Mouse (Mus musculus): Measurements from ENCODE around the gene Ypel2. TPM values are rescaled to one million over a fixed set of nuclear protein-coding genes. Genes with fewer than 3 reads are reported as not detected.

Ypel2 gene
- polyA plus RNA-seq, 1 experiment from 2014 or later = 9.5 TPM

DNA sequence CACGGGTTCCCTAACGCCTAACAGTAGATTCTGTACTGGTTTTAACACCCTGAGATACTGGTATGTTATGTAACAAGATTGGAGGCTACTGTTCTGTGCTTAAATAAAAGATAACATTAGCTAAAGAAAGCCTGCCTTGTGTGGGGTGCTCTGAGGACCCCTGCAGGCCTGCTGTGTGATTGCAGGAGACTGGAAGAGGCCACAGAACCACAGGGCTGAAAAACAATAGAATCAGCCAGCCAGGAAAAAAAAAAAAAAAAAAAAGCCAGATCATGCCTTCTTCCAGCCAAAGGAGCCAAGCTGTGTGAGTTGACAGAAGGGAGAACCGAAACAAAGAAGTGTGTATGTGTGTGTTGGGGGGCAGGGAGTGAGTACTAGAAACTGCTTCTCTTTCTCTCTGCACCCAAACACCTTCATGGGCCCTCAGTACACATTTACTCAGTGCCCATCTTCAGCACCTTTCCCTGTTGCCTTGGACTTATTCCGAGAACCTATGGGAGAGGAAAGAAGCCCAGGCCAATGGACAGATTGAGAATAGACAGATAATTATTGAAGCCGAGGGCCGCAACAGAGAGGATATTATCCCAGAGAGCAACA, 2.2 kb upstream of the Ypel2 start:
- peak; percentile 75 for DNase-seq (ENCODE audit: low spot score)

DNA sequence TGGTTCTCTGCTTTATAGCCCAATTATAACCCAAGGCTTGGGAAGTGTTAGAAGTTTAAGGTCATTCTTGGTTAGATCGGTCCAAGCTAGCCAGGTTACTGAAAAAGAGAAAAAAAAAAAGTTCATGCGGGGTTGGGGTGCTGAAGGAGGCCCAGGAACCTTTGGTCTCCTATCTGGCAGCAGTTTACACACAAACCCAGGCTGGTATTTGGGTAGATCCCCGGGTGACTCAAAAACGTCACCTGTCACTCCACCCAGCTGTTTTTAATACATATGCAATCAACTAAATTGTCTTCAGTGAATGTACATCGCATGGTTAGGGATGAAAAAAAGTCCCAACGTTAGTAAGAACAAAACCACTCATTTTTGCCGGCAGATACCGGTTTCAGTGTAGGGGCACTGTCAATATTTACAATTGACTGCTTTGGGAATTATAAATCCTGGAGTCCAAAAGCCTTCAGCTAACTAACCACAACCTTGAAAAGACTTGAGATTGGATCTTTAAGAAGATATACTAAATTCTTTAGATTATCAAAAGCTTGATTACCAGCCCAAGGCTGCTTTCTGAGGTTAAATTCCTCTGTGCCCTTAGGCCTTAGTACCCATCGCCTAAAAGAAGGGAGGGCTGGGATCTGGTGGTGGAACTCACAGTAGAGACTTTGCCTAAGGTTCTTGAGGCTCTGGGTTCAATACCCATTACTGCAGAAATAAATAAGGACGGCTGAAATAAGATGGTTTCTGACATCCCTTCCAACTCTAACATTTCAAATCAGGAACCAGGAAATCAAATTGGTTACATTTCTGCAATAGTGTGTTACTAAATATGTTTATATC, 1.5 kb upstream of the Ypel2 start:
- no peak for DNase-seq (ENCODE audit: low spot score)

DNA sequence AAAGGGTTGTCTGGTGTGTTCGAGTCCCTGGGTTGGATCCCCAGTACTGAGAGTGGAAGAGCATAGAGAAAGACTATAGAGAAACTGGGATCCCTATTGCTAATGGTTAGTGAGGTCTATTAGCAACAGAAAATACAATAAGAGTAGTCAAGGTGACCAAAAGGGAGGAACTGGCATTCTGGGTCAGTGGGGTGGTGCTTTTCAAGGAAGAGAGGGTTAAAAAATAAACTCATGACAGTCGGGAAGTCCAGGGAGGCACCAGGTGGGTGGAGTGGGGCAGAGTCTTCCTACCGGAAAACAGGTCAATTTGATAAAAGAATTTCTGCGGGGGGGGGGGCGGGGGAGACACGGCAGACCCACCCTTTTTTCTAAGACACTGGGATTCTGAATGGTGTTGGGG, 823 bp upstream of the Ypel2 start:
- DNase-seq (ENCODE audit: low spot score) = no peak

DNA sequence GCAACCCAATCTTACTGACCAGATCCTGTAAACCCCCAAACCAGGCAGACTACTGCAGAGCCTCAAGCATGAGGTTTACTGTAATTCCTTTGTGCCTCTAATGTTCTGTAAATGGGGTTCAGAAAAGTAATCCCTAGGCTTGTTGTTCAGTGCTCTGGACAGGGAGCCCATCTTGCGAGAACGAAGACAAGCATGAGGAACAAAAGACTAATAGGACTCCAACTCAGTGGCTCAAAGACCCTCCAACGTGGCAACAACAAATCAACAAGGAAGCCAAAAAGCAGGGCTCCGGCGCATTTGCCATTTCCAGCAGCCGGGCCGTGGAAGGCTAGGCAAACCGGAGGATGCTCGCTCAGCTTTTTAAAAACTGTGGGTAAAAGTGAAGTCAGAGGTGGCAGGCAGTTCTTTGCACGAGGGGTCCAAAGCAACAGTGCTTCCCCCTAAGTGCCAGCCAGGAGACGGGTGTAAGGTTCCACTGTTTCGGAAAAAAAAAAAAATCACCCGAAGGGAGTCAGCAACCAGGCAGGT, 982 bp downstream of the Ypel2 start:
- peak; percentile 16 for DNase-seq (ENCODE audit: low spot score)

DNA sequence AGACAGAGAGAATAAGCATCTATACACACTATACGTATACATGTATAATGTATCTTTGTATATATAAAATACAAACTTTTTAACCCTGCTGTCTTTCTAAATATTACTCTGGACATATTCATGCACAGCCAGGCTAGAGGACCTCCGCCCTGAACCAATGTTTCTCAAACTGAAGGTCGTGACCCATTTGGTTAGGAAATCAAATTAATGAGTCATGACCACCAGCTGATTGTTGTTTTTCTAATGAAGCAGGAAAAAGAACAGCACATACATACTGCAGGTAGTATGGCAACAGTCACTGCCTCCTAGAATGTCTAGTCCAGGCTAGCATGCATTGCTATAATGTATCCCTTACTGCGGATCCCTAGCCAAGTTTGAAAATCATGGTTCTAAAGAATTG, 2.3 kb downstream of the Ypel2 start:
- no peak for DNase-seq (ENCODE audit: low spot score)

DNA sequence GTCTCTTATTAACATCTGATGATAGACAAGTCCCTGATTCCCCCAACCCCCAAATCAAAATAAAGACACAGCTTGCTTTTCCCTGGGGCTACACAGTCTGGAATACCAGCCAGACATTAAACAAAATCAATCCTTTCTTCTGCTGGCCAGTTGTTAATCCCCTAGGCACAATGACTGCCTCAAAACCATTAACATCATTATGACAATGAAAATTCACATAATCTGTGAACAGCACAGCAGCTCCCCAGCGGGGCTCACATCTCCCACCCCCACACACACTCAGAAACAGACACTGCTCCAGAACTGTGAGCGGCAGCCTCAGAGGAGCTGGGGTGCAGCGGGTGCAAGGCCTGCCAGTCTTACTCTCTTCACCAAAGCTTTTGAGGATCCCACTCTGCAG, 3.2 kb downstream of the Ypel2 start:
- DNase-seq (ENCODE audit: low spot score) = no peak

DNA sequence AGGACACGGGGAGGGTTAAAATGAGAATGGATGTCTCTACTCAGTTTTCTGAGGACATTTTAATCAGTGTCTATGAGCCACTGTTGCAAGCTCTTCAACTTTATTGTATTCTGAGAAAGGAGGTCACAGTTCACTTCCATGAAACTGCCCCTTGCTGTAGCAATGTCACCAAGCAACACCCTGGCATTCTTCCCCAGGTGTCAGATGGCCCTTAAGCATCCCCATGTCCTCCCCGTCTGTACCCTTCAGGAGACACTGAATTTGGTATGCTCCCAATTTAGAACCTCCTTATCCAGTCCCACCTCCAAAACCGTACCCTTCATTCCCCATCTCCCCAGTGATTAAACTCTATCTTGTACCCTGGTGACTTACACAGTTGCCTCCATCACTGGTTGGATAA, 8.5 kb downstream of the Ypel2 start:
- DNase-seq (ENCODE audit: low spot score) = no peak

DNA sequence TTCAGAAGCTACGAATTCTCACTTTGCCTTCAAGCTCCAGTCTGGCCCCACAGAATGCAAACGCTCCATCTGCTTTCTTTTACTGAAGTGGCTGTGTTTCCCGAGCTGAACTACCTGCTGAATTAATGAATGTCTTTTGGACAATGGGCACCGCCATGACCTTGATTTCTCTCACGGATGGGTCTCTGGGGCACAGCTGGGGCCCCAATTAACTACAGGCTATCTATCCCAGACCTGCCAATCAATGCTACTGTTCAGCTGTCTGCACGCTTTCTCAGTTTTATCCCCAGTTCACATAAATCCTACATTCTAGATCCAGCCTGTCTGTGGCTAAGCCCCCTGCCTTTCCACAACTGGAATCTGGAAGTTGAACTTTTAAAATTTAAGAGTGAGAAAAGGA, 10.5 kb downstream of the Ypel2 start:
- DNase-seq (ENCODE audit: low spot score) = no peak

DNA sequence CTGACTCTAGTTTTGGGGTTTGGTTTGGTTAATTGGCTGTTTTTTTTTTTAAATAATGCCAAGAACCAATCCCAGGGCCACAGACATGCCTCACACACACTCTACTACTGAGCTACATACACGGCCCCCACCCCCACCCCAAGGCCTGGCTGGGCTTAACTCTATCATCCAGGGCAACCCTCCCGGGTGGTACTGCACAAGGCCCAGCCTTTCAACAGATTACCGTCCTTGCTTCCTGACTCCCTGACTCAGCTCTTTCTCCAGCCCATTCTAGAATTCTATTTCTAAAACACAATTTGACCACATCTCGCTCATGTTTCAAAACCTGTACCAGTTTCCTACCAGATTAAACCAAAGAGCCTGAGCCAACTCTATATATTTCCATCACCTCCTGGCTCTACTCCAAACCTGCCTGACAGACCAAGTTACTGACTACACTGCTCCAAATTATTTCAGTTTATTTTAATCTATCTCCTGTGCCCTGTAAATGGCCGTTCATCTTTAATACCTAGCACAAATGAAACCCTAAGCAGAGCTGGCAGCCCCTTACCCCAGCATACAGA, 12.2 kb downstream of the Ypel2 start:
- no peak for DNase-seq (ENCODE audit: low spot score)

DNA sequence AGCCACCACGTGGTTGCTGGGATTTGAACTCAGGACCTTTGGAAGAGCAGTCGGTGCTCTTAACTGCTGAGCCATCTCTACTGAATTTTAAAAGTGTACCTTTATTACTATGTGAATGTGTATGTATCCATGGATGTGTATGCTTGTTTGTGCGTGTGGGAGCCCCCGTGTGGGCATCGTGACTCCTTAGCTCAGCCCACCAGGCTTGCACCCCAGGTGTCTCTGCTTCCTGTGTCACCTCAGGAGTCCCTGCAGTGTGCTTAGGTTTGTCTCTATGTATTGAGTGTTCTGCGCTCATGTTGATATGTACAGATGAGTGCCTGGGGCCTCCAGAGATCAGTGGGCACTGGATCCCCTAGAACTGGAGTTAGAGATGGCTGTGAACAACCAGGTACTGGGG, 13.0 kb downstream of the Ypel2 start:
- DNase-seq (ENCODE audit: low spot score) = peak; percentile 59

DNA sequence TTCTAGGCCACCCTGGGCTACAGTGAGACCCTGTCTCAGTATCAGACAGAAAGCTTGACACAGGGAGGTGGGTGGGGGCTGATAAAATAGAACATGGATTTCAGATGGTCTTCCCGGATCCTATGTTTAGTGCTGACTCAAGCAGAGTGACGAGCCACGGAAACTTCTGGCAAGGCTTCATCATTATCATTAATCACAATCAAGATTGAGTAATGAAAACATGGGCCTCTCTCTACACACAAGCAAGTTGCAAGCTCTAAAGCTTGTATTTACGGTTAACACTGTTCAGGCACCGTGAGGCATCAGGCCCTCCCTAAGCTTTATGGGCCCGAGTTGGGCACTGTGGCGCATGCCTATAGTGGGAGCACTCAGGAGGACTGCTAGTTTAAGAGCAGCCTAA, 13.7 kb downstream of the Ypel2 start:
- DNase-seq (ENCODE audit: low spot score) = no peak

DNA sequence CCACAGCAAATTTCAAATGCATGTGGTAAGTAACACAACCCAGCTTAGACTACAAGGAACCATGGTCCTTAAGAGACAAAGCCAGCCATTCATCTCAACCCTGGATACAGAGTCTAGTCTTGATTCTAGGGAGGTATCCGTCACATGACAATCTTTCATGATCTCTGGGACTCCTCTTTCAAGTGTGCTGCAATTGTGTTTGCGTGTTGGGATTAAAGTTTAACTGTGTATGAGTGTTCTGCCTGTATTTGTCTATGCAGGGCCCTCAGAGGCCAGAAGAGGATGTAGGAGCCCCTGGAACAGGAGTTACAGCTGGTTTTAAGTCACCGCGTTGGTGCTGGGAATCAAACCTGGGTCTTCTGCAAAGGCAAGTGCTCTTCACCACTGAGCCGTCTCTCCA, 16.3 kb downstream of the Ypel2 start:
- DNase-seq (ENCODE audit: low spot score) = no peak

DNA sequence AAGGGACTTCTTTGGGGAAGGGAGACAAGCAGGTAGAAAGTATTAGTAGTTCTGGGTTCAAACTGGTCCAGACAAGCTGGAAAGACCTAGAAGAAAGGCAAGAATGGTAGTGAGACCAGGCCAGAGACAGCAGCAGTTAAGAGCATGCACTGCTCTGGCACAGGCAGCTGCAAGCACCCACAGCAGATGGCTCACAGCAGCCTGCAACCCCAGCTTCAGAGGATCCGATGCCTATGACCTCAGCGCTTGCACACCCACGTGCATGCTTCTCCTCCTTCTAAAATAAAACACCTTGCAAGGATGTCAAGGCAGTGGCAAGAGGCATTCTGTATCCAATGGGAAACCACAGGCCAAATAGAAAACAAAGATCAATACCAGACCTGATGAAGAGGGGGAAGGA, 19.1 kb downstream of the Ypel2 start:
- DNase-seq (ENCODE audit: low spot score) = peak; percentile 46

DNA sequence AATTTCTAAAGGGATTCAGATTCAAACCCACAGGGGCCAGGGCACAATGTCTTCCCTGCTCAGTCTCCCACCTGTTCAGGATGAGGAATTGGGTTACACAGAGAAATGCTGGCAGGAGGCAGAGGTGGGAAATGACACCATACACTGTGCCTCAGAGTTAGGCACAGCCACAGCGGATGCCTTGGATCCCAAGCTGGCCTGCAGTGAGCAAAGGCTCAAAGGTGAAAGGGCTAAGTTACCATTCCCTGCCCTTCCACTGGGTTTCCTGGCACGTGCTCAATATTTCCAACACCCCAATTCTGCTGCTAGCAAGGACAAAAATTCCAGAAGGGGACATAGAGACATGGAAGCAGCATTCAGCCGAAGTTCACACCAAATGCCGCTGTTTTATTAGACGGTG, 20.3 kb downstream of the Ypel2 start:
- DNase-seq (ENCODE audit: low spot score) = no peak

DNA sequence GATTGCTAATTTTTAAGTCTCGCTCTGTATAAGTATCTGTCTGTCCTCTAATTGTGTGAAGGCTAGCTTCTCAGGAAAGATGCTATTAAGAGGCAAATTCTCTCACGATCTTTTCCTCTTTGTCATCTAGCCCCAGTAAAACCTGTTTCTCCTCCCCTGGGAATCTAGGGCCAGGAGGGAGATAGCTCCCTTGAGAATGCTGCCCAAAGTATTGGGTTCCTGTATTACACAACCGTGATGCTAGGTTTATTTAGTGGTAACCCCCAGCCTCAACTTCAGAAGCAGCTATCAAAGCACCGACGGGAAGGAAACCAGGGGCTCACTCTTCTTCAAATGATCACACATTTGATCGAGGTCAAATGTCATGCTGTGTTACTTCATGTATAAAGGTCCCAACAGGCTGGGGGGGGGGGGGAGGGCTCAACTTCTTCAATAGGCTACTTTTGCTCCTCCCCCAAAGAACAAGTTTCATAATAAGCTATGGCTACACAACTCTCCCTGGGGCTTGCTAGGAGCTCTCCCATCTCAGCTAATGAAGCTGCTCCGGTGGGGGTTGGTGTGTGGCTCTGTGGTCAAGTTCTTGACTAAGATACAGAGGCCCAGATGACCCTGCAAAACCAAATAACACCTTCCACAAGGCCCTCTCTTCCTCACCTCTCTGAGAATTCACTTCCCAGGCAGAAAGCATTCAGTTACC, 22.3 kb downstream of the Ypel2 start:
- peak; percentile 45 for DNase-seq (ENCODE audit: low spot score)

DNA sequence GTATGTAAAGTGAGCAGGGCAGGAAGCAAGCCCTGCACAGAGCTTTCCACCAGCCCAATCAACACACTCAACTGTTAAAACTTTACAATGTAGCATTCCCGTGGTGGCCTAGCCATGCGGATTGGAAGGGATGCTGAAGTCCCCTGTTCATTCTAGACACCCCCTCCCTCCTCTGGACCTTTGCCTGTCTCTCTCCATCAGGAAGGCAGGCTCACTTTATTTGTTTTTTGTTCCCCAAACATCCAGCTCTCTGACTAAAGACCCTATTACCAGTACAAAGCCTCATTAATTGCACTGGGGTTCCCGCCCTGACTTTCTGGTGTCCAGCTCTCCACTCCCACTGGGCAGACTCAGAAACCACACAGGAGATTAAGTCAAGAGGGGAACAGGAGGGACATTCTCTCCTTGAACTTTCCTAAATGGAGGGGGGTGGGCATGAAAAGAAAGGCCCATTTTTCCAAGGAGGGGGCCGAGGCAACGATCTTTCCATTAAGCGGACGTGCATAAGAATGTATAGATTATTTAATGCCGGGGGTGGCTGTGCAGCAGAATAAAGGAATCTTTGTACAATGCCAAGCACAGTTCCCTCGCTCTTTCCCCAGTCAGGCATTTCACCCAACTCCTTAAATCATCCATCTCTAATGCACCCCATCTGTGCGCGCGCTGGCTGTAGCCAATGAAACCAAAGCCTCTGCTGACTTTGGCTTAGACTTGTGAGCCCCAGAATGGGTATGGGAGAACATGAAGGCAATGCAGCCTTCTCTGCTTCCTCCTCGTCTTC, 24.3 kb downstream of the Ypel2 start:
- no peak for DNase-seq (ENCODE audit: low spot score)

DNA sequence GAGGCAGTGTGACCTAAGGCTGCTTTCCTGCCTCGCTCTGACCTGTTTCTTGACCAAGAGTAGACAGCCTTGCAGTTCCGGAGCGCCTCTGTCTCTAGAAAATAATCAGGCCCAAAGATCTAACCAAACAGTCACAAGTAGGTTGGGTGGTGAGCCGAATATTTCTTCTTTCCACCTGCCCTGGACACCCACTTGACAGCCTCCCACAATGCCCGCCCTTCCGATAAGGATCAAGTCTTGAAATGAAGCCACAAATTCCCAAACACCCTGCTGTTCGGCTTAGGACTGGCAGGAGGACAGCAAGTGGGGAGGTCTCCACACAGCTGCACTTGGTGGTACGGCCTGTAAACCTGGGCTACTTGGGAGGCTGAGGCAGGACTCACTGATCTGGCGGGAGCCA, 26.0 kb downstream of the Ypel2 start:
- no peak for DNase-seq (ENCODE audit: low spot score)

DNA sequence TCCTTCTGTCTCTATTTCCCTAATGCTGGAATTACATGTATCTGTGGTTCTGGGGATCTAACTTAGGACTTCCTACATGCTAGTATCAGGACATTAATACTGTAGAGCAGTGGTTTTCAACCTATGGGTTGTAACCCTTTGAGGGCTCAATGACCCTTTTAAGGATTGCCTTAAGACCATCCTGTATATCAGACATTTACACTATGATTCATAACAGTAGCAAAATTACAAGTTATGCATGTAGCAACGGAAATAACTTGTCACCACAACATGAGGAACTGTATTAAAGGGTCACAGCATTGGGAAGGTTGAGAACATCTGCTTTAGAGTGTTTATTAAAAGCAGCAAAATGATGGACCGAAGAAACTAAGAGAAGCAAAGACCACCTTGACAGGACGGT, 26.8 kb downstream of the Ypel2 start:
- no peak for DNase-seq (ENCODE audit: low spot score)

DNA sequence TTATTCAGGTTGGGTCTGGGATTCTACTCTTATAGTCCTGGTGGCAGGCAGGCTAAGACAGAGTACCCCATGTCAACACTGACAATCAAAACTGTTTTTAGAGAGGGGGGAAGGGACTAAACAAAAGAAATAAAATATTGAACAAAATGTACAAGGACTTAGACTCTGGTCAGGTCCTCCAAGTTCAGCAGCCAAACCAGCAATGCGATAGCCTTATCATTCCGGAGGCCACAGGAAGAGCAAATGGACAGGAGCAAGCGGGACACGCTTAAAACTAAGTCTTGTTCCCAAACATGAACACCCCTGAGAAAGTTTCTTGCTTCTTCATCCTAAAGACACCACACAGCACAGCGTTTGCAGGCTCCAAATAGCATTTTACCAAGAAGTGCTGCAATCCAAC, 28.4 kb downstream of the Ypel2 start:
- no peak for DNase-seq (ENCODE audit: low spot score)

DNA sequence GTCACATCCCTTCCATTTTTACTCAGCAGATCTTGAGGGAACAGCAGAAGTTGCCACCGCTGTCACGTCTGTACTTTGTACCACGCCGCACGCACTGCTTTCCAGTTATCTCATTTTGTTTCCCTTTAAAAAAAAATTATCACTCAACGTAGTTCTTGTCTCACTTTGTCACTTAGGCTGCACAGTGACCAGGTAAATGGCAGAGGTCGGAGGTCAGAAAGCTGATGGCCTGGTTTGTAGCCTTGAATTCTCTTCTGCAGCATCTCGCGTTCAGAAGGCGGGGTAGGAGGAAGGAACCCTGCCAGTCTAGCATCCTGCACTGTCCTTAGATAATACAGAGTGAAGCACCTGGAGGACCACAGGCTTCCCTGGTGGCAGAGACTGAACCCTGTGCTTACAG, 29.8 kb downstream of the Ypel2 start:
- peak; percentile 34 for DNase-seq (ENCODE audit: low spot score)

DNA sequence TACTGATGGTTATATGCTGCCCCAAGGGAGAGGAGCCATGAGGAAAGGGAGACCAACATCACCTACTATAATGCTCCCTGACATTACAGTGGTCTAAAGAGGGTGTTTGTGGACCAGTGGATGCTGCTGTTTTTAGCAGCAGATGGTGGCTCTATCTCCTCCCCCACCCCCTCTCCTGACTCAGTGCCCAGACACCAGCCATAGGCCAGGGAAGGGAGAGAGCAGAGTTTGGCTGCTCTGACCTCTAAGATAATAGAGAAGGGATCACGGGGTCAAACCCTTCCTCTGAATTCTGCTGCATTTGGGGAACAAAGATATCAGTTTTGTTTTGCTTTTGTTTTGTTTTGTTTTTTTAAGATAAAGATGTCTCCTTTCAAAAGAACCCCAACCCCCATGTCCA, 30.5 kb downstream of the Ypel2 start:
- no peak for DNase-seq (ENCODE audit: low spot score)

Data from thymus, postnatal 0 days (tissue).